Comparison of ENCODE assay signal across 30 mouse cellular contexts in the genomic region with DNA sequence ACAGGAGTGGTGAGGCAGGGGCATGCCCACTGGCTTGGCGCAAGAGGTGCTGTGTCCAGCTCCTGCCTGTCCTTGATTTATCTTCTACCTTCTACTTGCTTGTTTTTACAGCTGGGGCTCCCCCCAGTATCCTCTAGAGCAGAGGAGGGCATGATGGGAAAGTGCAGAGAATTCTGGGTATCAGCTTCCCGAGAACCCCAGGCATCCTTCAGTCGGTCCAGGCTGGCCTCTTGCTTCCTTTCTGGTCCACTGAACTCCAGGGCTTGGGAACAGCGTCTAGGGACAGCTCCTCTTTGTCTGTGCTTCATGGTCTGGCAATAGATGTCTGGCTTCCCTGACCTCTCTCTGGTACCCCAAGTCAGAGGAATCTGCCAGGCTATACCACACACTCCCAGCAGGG.
DNase-seq lines count a peak whose midpoint lies in the region; ATAC-seq lines count a peak whose summit lies in the region.
"Had no signal": no experiment of that assay in that cellular context is flagged by ENCODE, and none has a peak within 500 bp of the region (broad histone marks: within the 10 kb centered on the region; RNA-seq: fewer than 3 reads in every experiment).

No protein-coding gene starts in this region.

- H3K4me3 ChIP-seq in kidney, embryonic 16.5 days (ENCODE audit: low read length), result no peak overlapping the region
- no peak overlapping the region for H3K4me3 ChIP-seq in limb, embryonic 12.5 days (replicated peaks)
- H3K4me3 ChIP-seq: layer of hippocampus, adult 2 months; left cerebral cortex, adult 2 months; limb, embryonic 15.5 days; liver, embryonic 13.5 days; neural tube, embryonic 12.5 days had no signal

- H3K36me3 ChIP-seq in kidney, embryonic 16.5 days (ENCODE audit: insufficient read depth, low read length), result no peaks in the 10 kb centered on the region
- no peaks in the 10 kb centered on the region for H3K36me3 ChIP-seq in limb, embryonic 12.5 days
- H3K36me3 ChIP-seq: G1E; limb, embryonic 15.5 days; liver, embryonic 13.5 days; neural tube, embryonic 12.5 days had no signal

- peaks cover 19% of the 10 kb centered on the region for H3K4me1 ChIP-seq in kidney, embryonic 16.5 days (ENCODE audit: insufficient read depth, low read length)
- H3K4me1 ChIP-seq in limb, embryonic 12.5 days (replicated peaks), result peaks cover 73% of the 10 kb centered on the region
- H3K4me1 ChIP-seq: liver, embryonic 13.5 days had no signal

- H3K4me2 ChIP-seq in kidney, embryonic 16.5 days (replicated peaks; ENCODE audit: low read depth, low read length), result no peak overlapping the region
- H3K4me2 ChIP-seq in limb, embryonic 12.5 days, result no peak overlapping the region
- H3K4me2 ChIP-seq: heart, embryonic 11.5 days; hindbrain, embryonic 14.5 days; limb, embryonic 15.5 days; liver, embryonic 13.5 days; neural tube, embryonic 12.5 days had no signal

- peak; percentile 44; the same call in 1 of the 2 replicates for ATAC-seq in kidney, embryonic 16.5 days (ENCODE audit: low FRiP score, low TSS enrichment)
- no peak for ATAC-seq in limb, embryonic 12.5 days (ENCODE audit: insufficient number of reproducible peaks, insufficient read depth, low FRiP score, low TSS enrichment, low read depth)
- ATAC-seq: forebrain, embryonic 14.5 days; intestine, postnatal 0 days; lung, postnatal 0 days; midbrain, embryonic 16.5 days; Patski had no signal

- DNase-seq in embryo, embryonic 11 days, result peak; percentile 44
- no peak for DNase-seq in embryo, embryonic 10 days (ENCODE audit: low spot score)
- no peak for DNase-seq in kidney, postnatal 10 days
- DNase-seq in Muller cell, postnatal 12 days (ENCODE audit: inconsistent ontology term), result peak; percentile 36
- DNase-seq in thymus, postnatal 14 days, result no peak
- DNase-seq: adrenal gland, postnatal 10 days; cerebellum, adult 9-10 months; gastrocnemius, postnatal 25 days; heart, adult 18-20 months; heart, postnatal 36 days; kidney, postnatal 25 days; liver, embryonic 13.5 days; lung, adult 18-20 months; lung, postnatal 4 days; spleen, adult 18-20 months; thymus, postnatal 25 days had no signal

- no peaks in the 10 kb centered on the region for H3K9me3 ChIP-seq in kidney, embryonic 16.5 days (ENCODE audit: low read length)
- no peaks in the 10 kb centered on the region for H3K9me3 ChIP-seq in limb, embryonic 12.5 days
- H3K9me3 ChIP-seq: G1E; limb, embryonic 15.5 days; liver, embryonic 13.5 days; neural tube, embryonic 12.5 days had no signal

- no peak overlapping the region for H3K27ac ChIP-seq in kidney, embryonic 16.5 days (ENCODE audit: low read length)
- H3K27ac ChIP-seq in limb, embryonic 12.5 days, result peak overlapping the region; percentile 90; the same call in 1 of the 2 replicates
- H3K27ac ChIP-seq: hindbrain, embryonic 14.5 days; layer of hippocampus, adult 2 months; left cerebral cortex, adult 2 months; limb, embryonic 15.5 days; liver, embryonic 13.5 days; neural tube, embryonic 12.5 days had no signal

- no peak overlapping the region for H3K9ac ChIP-seq in kidney, embryonic 16.5 days (replicated peaks; ENCODE audit: low read length)
- H3K9ac ChIP-seq in limb, embryonic 12.5 days (replicated peaks), result no peak overlapping the region
- H3K9ac ChIP-seq: hindbrain, embryonic 14.5 days; limb, embryonic 15.5 days; liver, embryonic 13.5 days; neural tube, embryonic 12.5 days had no signal

- H3K27me3 ChIP-seq in kidney, embryonic 16.5 days (ENCODE audit: insufficient read depth, low read length), result no peaks in the 10 kb centered on the region
- no peaks in the 10 kb centered on the region for H3K27me3 ChIP-seq in limb, embryonic 12.5 days
- H3K27me3 ChIP-seq: limb, embryonic 15.5 days; liver, embryonic 13.5 days; Patski had no signal

- 21% methylated on average over 4 of the region's 4 CpGs for WGBS in kidney, embryonic 16.5 days
- WGBS in limb, embryonic 12.5 days, result 56% methylated on average over 4 of the region's 4 CpGs

Comparison
In these comparisons a context has a peak if more than half of its experiments do, and no peak if none do; other contexts are left out.
1. DNase-seq: peak in embryo, embryonic 11 days (single experiment) and Muller cell, postnatal 12 days (single experiment); none in embryo, embryonic 10 days (single experiment), kidney, postnatal 10 days (single experiment) and thymus, postnatal 14 days (single experiment).